Mouse (Mus musculus): ENCODE measurements around the gene Tmem269. TPM values are rescaled to one million over a fixed set of nuclear protein-coding genes. Genes with fewer than 3 reads are reported as not detected.

Gene Tmem269
- polyA plus RNA-seq, 1 experiment = not detected

- H3K27me3 ChIP-seq (ENCODE audit: control insufficient read depth, insufficient read depth, insufficient read length) = no peaks in the 10 kb centered on the region
- no peak overlapping the region for H3ac ChIP-seq (ENCODE audit: control insufficient read depth, insufficient read length, low read depth)
- H3K4me3 ChIP-seq (ENCODE audit: insufficient read depth, poor library complexity, severe bottlenecking) = no peak overlapping the region
- no peaks in the 10 kb centered on the region for H3K36me3 ChIP-seq (ENCODE audit: control insufficient read depth, insufficient read depth)
- no peaks in the 10 kb centered on the region for H3K79me3 ChIP-seq (ENCODE audit: low read depth)
- peaks cover 11% of the 10 kb centered on the region for H3K79me2 ChIP-seq (ENCODE audit: control insufficient read depth, insufficient read depth)
- no peak for TF ChIP-seq MYOG (IDR thresholded peaks at IDR 0.05; ENCODE audit: control insufficient read depth, extremely low read depth, insufficient read length)
- TF ChIP-seq MAX (IDR thresholded peaks at IDR 0.05) = no peak
- no peak for TF ChIP-seq MYOD1 (IDR thresholded peaks at IDR 0.05; ENCODE audit: control insufficient read depth, insufficient read length, low read depth)
- no peak for TF ChIP-seq FOSL1 (IDR thresholded peaks at IDR 0.05; ENCODE audit: insufficient read depth, low read length, poor library complexity, severe bottlenecking)
- TF ChIP-seq CEBPB (IDR thresholded peaks at IDR 0.05; ENCODE audit: low read depth) = no peak
- no peak for TF ChIP-seq CTCF (IDR thresholded peaks at IDR 0.05; ENCODE audit: control insufficient read depth, insufficient read depth, insufficient read length)
- TF ChIP-seq USF1 (IDR thresholded peaks at IDR 0.05; ENCODE audit: low read depth) = no peak
Observed at GRCm38 (mm10) chr4:119177702-119178101, 40.3 kb downstream of the Tmem269 start.

- H3K79me2 ChIP-seq (ENCODE audit: control insufficient read depth, insufficient read depth) = peaks cover 13% of the 10 kb centered on the region
- no peaks in the 10 kb centered on the region for H3K27me3 ChIP-seq (ENCODE audit: control insufficient read depth, insufficient read depth, insufficient read length)
- H3ac ChIP-seq (ENCODE audit: control insufficient read depth, insufficient read length, low read depth) = peak within 1 kb of the TSS; percentile 84
- H3K4me3 ChIP-seq (ENCODE audit: insufficient read depth, poor library complexity, severe bottlenecking) = peak within 1 kb of the TSS; percentile 52
- TF ChIP-seq USF1 (IDR thresholded peaks at IDR 0.05; ENCODE audit: low read depth) (no peak), CTCF (IDR thresholded peaks at IDR 0.05; ENCODE audit: control insufficient read depth, insufficient read depth, insufficient read length) (no peak), MYOD1 (IDR thresholded peaks at IDR 0.05; ENCODE audit: control insufficient read depth, insufficient read length, low read depth) (no peak), MYOG (IDR thresholded peaks at IDR 0.05; ENCODE audit: control insufficient read depth, extremely low read depth, insufficient read length) (no peak), FOSL1 (IDR thresholded peaks at IDR 0.05; ENCODE audit: insufficient read depth, low read length, poor library complexity, severe bottlenecking) (no peak), MAX (IDR thresholded peaks at IDR 0.05) (peak; percentile 10), CEBPB (IDR thresholded peaks at IDR 0.05; ENCODE audit: low read depth) (no peak)
- no peaks in the 10 kb centered on the region for H3K79me3 ChIP-seq (ENCODE audit: low read depth)
- H3K36me3 ChIP-seq (ENCODE audit: control insufficient read depth, insufficient read depth) = no peaks in the 10 kb centered on the region
Observed at GRCm38 (mm10) chr4:119173851-119174453, 44.1 kb downstream of the Tmem269 start, which contains the start of gene Zfp691. Gene Zfp691, minus strand, starts transcription at chr4:119174195.

GRCm38 (mm10) chr4:119172919-119173650 lies 44.9 kb downstream of the Tmem269 start:
- H3K36me3 ChIP-seq (ENCODE audit: control insufficient read depth, insufficient read depth) = no peaks in the 10 kb centered on the region
- H3ac ChIP-seq (ENCODE audit: control insufficient read depth, insufficient read length, low read depth) = peak overlapping the region; percentile 84
- TF ChIP-seq MYOD1 (IDR thresholded peaks at IDR 0.05; ENCODE audit: control insufficient read depth, insufficient read length, low read depth) (no peak), CEBPB (IDR thresholded peaks at IDR 0.05; ENCODE audit: low read depth) (no peak), FOSL1 (IDR thresholded peaks at IDR 0.05; ENCODE audit: insufficient read depth, low read length, poor library complexity, severe bottlenecking) (no peak), MYOG (IDR thresholded peaks at IDR 0.05; ENCODE audit: control insufficient read depth, extremely low read depth, insufficient read length) (no peak), CTCF (IDR thresholded peaks at IDR 0.05; ENCODE audit: control insufficient read depth, insufficient read depth, insufficient read length) (no peak), MAX (IDR thresholded peaks at IDR 0.05) (no peak), USF1 (IDR thresholded peaks at IDR 0.05; ENCODE audit: low read depth) (no peak)
- no peaks in the 10 kb centered on the region for H3K27me3 ChIP-seq (ENCODE audit: control insufficient read depth, insufficient read depth, insufficient read length)
- no peaks in the 10 kb centered on the region for H3K79me3 ChIP-seq (ENCODE audit: low read depth)
- H3K4me3 ChIP-seq (ENCODE audit: insufficient read depth, poor library complexity, severe bottlenecking) = peak overlapping the region; percentile 52
- H3K79me2 ChIP-seq (ENCODE audit: control insufficient read depth, insufficient read depth) = peaks cover 13% of the 10 kb centered on the region

- Histone ChIP-seq H3ac (ENCODE audit: control insufficient read depth, insufficient read length, low read depth) (no peak overlapping the region), H3K36me3 (ENCODE audit: control insufficient read depth, insufficient read depth) (no peaks in the 10 kb centered on the region), H3K79me3 (ENCODE audit: low read depth) (no peaks in the 10 kb centered on the region), H3K27me3 (ENCODE audit: control insufficient read depth, insufficient read depth, insufficient read length) (no peaks in the 10 kb centered on the region), H3K79me2 (ENCODE audit: control insufficient read depth, insufficient read depth) (peaks cover 1% of the 10 kb centered on the region), H3K4me3 (ENCODE audit: insufficient read depth, poor library complexity, severe bottlenecking) (no peak overlapping the region)
- TF ChIP-seq CTCF (IDR thresholded peaks at IDR 0.05; ENCODE audit: control insufficient read depth, insufficient read depth, insufficient read length) (peak; percentile 34), MYOG (IDR thresholded peaks at IDR 0.05; ENCODE audit: control insufficient read depth, extremely low read depth, insufficient read length) (no peak), MYOD1 (IDR thresholded peaks at IDR 0.05; ENCODE audit: control insufficient read depth, insufficient read length, low read depth) (no peak), CEBPB (IDR thresholded peaks at IDR 0.05; ENCODE audit: low read depth) (no peak), USF1 (IDR thresholded peaks at IDR 0.05; ENCODE audit: low read depth) (peak; percentile 40)
Observed at GRCm38 (mm10) chr4:119167663-119168062, 50.4 kb downstream of the Tmem269 start.

- TF ChIP-seq FOSL1 (IDR thresholded peaks at IDR 0.05; ENCODE audit: insufficient read depth, low read length, poor library complexity, severe bottlenecking) = no peak
- TF ChIP-seq MAX (IDR thresholded peaks at IDR 0.05) = no peak
- no peak for TF ChIP-seq MYOG (IDR thresholded peaks at IDR 0.05; ENCODE audit: control insufficient read depth, extremely low read depth, insufficient read length)
- TF ChIP-seq MYOD1 (IDR thresholded peaks at IDR 0.05; ENCODE audit: control insufficient read depth, insufficient read length, low read depth) = no peak
- no peak for TF ChIP-seq CTCF (IDR thresholded peaks at IDR 0.05; ENCODE audit: control insufficient read depth, insufficient read depth, insufficient read length)
- no peak for TF ChIP-seq CEBPB (IDR thresholded peaks at IDR 0.05; ENCODE audit: low read depth)
- no peak for TF ChIP-seq USF1 (IDR thresholded peaks at IDR 0.05; ENCODE audit: low read depth)
- H3K79me2 ChIP-seq (ENCODE audit: control insufficient read depth, insufficient read depth) = no peaks in the 10 kb centered on the region
- no peaks in the 10 kb centered on the region for H3K36me3 ChIP-seq (ENCODE audit: control insufficient read depth, insufficient read depth)
Observed at GRCm38 (mm10) chr4:119167068-119167467, 50.9 kb downstream of the Tmem269 start.

More at GRCm38 (mm10) chr4:119167068-119167467, 50.9 kb downstream of the Tmem269 start:
- H3K79me3 ChIP-seq (ENCODE audit: low read depth) = no peaks in the 10 kb centered on the region
- H3K4me3 ChIP-seq (ENCODE audit: insufficient read depth, poor library complexity, severe bottlenecking) = no peak overlapping the region
- no peaks in the 10 kb centered on the region for H3K27me3 ChIP-seq (ENCODE audit: control insufficient read depth, insufficient read depth, insufficient read length)
- no peak overlapping the region for H3ac ChIP-seq (ENCODE audit: control insufficient read depth, insufficient read length, low read depth)
